Mouse (Mus musculus) stomach, postnatal 0 days (tissue): ENCODE measurements at regions not wholly inside any gene's neighbourhood (a gene's known extent, or its start where the extent isn't known, plus 50 kb on each side); places are given as distances from the start of the nearest gene placed in this dataset.

Source experiments
- CTCF ChIP-seq: IDR thresholded peaks from 2 replicates; pipeline ENCODE4 v1.5.1; 2016; ENCODE audit warnings: antibody characterized with exemption, low read depth, mild to moderate bottlenecking, moderate library complexity
- EP300 ChIP-seq: optimal IDR thresholded peaks from 2 replicates; pipeline ENCODE3; 2016; ENCODE audit warnings: antibody characterized with exemption

- TF ChIP-seq CTCF (no peak), EP300 (no peak)
Measured at GRCm38 (mm10) chr13:101305695-101306413, 462.2 kb downstream of the Pik3r1 start.
